Mouse (Mus musculus): ENCODE measurements at regions not wholly inside any gene's neighbourhood (a gene's known extent, or its start where the extent isn't known, plus 50 kb on each side); places are given as distances from the start of the nearest gene placed in this dataset.
"Not testable (repeated sequence)": the region's sequence is repeated elsewhere in the genome, so short reads cannot be mapped to it uniquely, and the experiment has no call there.

DNA sequence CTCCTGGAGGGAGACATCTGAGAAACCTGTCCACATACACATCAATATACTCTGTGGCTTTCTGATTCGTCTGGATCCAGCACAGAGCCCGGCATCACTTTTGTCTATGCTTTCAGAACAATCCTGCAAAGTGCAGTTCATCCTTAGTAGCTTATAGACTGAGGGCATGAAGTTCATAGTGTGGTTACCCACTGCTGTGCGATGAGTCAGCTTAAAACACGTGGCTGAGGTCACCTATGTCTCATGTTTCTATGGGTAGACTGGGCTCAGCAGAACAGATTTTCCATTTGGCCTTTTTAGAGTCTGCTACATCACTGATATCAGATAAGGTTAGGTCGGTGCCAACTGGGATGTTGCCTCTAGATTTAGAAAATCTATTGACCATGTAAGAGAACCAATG lies 126.8 kb upstream of the Nudt7 start:
- Histone ChIP-seq H3K4me2 (replicated peaks; ENCODE audit: low read depth, low read length) (no peak overlapping the region), H3K9me3 (ENCODE audit: low read length) (0 out of 2 replicates have a peak, but pooled peaks cover 4% of the 10 kb centered on the region), H3K4me1 (ENCODE audit: insufficient read depth, low read length) (no peaks in the 10 kb centered on the region), H3K36me3 (ENCODE audit: insufficient read depth, low read length) (no peaks in the 10 kb centered on the region), H3K27ac (ENCODE audit: low read length) (no peak overlapping the region), H3K4me3 (ENCODE audit: low read length) (no peak overlapping the region), H3K27me3 (ENCODE audit: insufficient read depth, low read length) (no peaks in the 10 kb centered on the region), H3K9ac (replicated peaks; ENCODE audit: low read length) (no peak overlapping the region)
- ATAC-seq (ENCODE audit: low FRiP score, low TSS enrichment): no peak
- 85% methylated on average over 5 of the region's 5 CpGs for WGBS

DNA sequence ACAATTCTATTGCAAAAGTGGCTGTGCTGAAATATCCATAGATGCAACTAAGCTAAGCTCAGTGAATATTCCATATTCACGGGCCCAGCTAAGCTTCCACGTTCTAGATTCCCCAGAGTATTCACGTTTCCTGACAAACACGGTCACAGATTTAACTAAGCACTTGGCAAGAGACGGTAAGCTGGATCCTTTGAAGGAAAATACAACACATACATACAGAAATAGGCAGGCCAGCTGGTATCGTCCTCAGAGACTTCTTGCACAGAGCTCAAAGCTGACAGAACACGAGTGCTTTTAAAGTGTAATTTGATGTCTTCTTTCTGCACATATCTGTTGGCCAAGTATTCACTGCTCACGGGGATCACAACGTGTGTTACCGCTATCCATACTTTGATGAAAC lies 126.3 kb upstream of the Nudt7 start:
- 83% methylated on average over 10 of the region's 10 CpGs for WGBS
- no peaks in the 10 kb centered on the region for H3K36me3 ChIP-seq (ENCODE audit: insufficient read depth, low read length)
- H3K4me1 ChIP-seq (ENCODE audit: insufficient read depth, low read length): no peaks in the 10 kb centered on the region
- no peak overlapping the region for H3K27ac ChIP-seq (ENCODE audit: low read length)
- H3K27me3 ChIP-seq (ENCODE audit: insufficient read depth, low read length): no peaks in the 10 kb centered on the region
- H3K9ac ChIP-seq (replicated peaks; ENCODE audit: low read length): no peak overlapping the region
- no peak for ATAC-seq (ENCODE audit: low FRiP score, low TSS enrichment)
- H3K4me3 ChIP-seq (ENCODE audit: low read length): no peak overlapping the region
- H3K4me2 ChIP-seq (replicated peaks; ENCODE audit: low read depth, low read length): no peak overlapping the region
- 0 out of 2 replicates have a peak, but pooled peaks cover 4% of the 10 kb centered on the region for H3K9me3 ChIP-seq (ENCODE audit: low read length)

DNA sequence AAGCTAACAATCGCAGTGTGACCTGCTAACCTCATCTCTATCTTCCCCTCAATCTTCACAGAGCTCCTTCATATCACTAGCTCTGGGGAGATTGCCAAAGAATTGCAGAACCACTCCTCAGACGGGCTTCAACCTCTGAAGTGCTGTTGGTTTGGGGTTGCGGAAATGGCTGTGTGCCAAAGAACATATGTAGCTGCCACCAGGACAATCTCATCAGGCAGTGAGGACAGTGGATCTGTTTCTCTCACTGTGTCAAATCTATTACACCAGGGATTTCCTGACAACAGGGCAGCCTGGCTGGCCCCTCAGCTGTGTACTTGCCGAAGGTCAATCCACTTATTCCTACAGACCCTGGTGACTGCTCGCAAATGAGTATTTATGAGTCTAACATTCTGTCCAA lies 115.0 kb upstream of the Nudt7 start:
- Histone ChIP-seq H3K27ac (ENCODE audit: low read length) (0 out of 2 replicates have a peak overlapping the region, but pooled peaks have one; percentile 27), H3K4me1 (ENCODE audit: insufficient read depth, low read length) (peaks cover 9% of the 10 kb centered on the region; the same call in 1 of the 2 replicates), H3K36me3 (ENCODE audit: insufficient read depth, low read length) (no peaks in the 10 kb centered on the region), H3K27me3 (ENCODE audit: insufficient read depth, low read length) (no peaks in the 10 kb centered on the region), H3K9me3 (ENCODE audit: low read length) (no peaks in the 10 kb centered on the region), H3K4me2 (replicated peaks; ENCODE audit: low read depth, low read length) (no peak overlapping the region), H3K9ac (replicated peaks; ENCODE audit: low read length) (no peak overlapping the region), H3K4me3 (ENCODE audit: low read length) (no peak overlapping the region)
- ATAC-seq (ENCODE audit: low FRiP score, low TSS enrichment): peak; percentile 92
- 19% methylated on average over 5 of the region's 5 CpGs for WGBS

DNA sequence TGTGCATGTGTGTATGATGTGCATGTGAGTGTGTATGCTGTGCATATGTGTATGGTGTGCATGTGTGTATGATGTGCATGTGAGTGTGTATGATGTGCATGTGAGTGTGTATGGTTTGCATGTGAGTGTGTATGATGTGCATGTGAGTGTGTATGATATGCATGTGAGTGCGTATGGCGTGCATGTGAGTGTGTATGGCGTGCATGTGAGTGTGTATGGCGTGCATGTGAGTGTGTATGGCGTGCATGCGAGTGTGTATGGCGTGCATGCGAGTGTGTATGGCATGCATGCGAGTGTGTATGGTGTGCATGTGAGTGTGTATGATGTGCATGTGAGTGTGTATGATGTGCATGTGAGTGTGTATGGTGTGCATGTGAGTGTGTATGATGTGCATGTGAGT lies 103.2 kb upstream of the Nudt7 start:
- not testable (repeated sequence) for H3K36me3 ChIP-seq (ENCODE audit: insufficient read depth, low read length); H3K4me3 ChIP-seq (ENCODE audit: low read length); H3K27ac ChIP-seq (ENCODE audit: low read length); ATAC-seq (ENCODE audit: low FRiP score, low TSS enrichment); H3K9me3 ChIP-seq (ENCODE audit: low read length); H3K4me1 ChIP-seq (ENCODE audit: insufficient read depth, low read length); H3K9ac ChIP-seq (replicated peaks; ENCODE audit: low read length); H3K4me2 ChIP-seq (replicated peaks; ENCODE audit: low read depth, low read length); H3K27me3 ChIP-seq (ENCODE audit: insufficient read depth, low read length)
- WGBS: 95% methylated on average over 9 of the region's 9 CpGs

DNA sequence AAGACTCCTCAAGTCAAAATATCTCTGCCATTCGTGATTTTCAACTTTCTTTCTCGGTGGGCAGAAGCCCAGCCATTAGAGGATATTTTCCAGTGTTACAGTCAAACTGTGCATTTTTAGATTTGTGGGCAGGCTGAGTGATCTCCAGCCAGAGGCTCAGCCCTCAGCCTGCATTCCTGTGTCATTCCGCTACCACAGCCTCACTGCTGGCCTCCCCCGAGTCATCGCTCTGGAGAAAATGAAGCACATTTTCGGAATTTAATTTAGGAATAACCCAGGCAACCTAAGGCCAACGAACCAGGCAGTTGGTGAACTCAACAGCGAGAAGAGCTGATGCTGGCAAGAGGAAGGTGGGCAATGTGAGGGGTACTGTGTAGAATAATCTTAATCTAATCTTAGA lies 80.9 kb upstream of the Nudt7 start:
- ATAC-seq (ENCODE audit: low FRiP score, low TSS enrichment): no peak

DNA sequence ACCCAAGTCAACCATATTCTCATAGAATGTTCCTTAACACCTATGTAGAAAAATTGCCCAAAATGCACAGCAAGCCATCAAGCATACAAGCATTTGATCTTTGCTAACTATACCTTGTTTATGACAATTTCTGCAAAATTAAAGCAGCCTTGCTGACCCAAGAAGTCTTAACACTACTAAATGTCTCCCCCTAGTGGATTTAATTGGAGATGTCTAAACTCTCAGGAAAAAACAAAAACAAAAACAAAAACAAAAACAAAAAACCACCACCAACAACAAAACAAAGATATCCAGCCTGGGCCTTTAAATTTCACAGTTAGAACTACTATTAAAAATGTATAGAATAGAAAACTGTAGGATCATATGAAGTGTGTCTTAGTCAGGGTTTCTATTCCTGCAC lies 69.8 kb upstream of the Nudt7 start:
- no peak for ATAC-seq (ENCODE audit: low FRiP score, low TSS enrichment)
- Histone ChIP-seq H3K9ac (replicated peaks; ENCODE audit: low read length) (no peak overlapping the region), H3K4me3 (ENCODE audit: low read length) (no peak overlapping the region)

More for the DNA sequence above, 80.9 kb upstream of the Nudt7 start:
- Histone ChIP-seq H3K4me1 (ENCODE audit: insufficient read depth, low read length) (0 out of 2 replicates have a peak, but pooled peaks cover 2% of the 10 kb centered on the region), H3K9ac (replicated peaks; ENCODE audit: low read length) (no peak overlapping the region), H3K4me3 (ENCODE audit: low read length) (no peak overlapping the region), H3K9me3 (ENCODE audit: low read length) (no peaks in the 10 kb centered on the region), H3K4me2 (replicated peaks; ENCODE audit: low read depth, low read length) (no peak overlapping the region), H3K36me3 (ENCODE audit: insufficient read depth, low read length) (no peaks in the 10 kb centered on the region), H3K27me3 (ENCODE audit: insufficient read depth, low read length) (no peaks in the 10 kb centered on the region), H3K27ac (ENCODE audit: low read length) (no peak overlapping the region)
- WGBS: 62% methylated on average over 8 of the region's 8 CpGs

DNA sequence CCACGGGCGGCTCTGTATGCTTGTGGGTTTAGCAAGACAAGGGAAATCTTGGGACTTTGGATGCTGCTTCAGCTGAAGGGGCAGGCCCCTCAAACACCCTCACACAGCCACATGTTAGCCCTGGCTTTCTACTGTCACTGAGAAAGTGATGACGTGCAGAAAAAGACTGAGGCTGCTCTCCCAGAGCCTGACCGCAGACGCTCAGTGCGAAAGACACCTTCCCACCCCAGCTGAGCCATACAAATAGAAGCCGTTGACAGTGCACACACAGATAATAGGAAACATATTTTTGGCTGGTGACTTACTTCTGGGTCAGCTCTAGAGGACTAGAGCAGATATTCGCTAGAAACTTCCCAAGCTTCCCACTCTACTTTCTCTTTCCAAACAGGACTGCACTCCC lies 61.0 kb upstream of the Nudt7 start:
- ATAC-seq (ENCODE audit: low FRiP score, low TSS enrichment): no peak
- 88% methylated on average over 8 of the region's 8 CpGs for WGBS
- H3K4me3 ChIP-seq (ENCODE audit: low read length): no peak overlapping the region
- H3K27ac ChIP-seq (ENCODE audit: low read length): no peak overlapping the region
- no peaks in the 10 kb centered on the region for H3K27me3 ChIP-seq (ENCODE audit: insufficient read depth, low read length)
- H3K9ac ChIP-seq (replicated peaks; ENCODE audit: low read length): no peak overlapping the region
- H3K4me1 ChIP-seq (ENCODE audit: insufficient read depth, low read length): no peaks in the 10 kb centered on the region
- H3K36me3 ChIP-seq (ENCODE audit: insufficient read depth, low read length): no peaks in the 10 kb centered on the region
- H3K4me2 ChIP-seq (replicated peaks; ENCODE audit: low read depth, low read length): no peak overlapping the region
- no peaks in the 10 kb centered on the region for H3K9me3 ChIP-seq (ENCODE audit: low read length)

More for the DNA sequence above, 69.8 kb upstream of the Nudt7 start:
- no peaks in the 10 kb centered on the region for H3K36me3 ChIP-seq (ENCODE audit: insufficient read depth, low read length)
- no peak overlapping the region for H3K4me2 ChIP-seq (replicated peaks; ENCODE audit: low read depth, low read length)
- H3K27me3 ChIP-seq (ENCODE audit: insufficient read depth, low read length): no peaks in the 10 kb centered on the region
- H3K27ac ChIP-seq (ENCODE audit: low read length): no peak overlapping the region
- no peaks in the 10 kb centered on the region for H3K4me1 ChIP-seq (ENCODE audit: insufficient read depth, low read length)
- no peaks in the 10 kb centered on the region for H3K9me3 ChIP-seq (ENCODE audit: low read length)

DNA sequence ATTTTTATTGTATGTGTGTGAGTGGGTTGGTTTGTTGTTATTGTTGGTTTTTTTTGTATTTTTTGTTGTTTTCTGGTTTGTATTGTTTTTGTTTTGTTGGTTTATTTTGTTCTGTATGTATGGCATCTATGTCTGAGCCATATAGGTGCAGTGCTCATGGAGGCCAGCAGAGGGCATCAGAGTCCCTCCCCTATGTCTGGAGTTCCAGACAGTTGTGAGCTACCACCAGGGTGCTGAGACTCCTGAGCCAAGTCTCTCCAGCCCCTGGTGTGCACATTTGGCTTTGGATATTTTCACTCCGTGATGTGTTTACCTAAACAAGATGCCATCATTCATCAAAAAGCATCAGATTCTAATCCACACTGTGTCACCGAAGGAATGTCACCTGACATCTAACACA lies 59.2 kb upstream of the Nudt7 start:
- Histone ChIP-seq H3K4me3 (ENCODE audit: low read length) (no peak overlapping the region), H3K4me2 (replicated peaks; ENCODE audit: low read depth, low read length) (no peak overlapping the region), H3K9me3 (ENCODE audit: low read length) (no peaks in the 10 kb centered on the region), H3K9ac (replicated peaks; ENCODE audit: low read length) (no peak overlapping the region), H3K4me1 (ENCODE audit: insufficient read depth, low read length) (no peaks in the 10 kb centered on the region), H3K36me3 (ENCODE audit: insufficient read depth, low read length) (no peaks in the 10 kb centered on the region), H3K27me3 (ENCODE audit: insufficient read depth, low read length) (no peaks in the 10 kb centered on the region), H3K27ac (ENCODE audit: low read length) (no peak overlapping the region)
- ATAC-seq (ENCODE audit: low FRiP score, low TSS enrichment): no peak
- 94% methylated on average over 2 of the region's 2 CpGs for WGBS

DNA sequence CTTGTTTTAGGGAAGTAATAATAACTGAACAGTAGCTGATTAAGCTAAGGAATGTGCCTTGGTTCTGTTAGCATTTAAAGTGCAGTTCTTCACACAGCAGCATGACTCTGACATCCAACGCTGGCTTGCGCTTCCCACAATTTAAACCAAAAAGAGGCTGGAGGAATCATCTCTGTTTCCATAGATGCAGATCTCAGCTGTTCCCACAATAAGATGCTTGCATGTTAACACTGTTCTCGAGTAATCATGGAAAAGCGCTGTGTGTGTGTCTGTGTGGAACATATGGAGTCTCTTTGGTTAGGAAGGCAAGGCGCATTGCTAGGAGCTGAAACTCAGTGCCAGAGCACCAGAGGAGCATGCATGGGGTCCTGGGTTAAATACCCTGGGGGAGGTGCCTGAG lies 56.7 kb upstream of the Nudt7 start:
- H3K36me3 ChIP-seq (ENCODE audit: insufficient read depth, low read length): no peaks in the 10 kb centered on the region
- H3K4me1 ChIP-seq (ENCODE audit: insufficient read depth, low read length): no peaks in the 10 kb centered on the region
- no peaks in the 10 kb centered on the region for H3K9me3 ChIP-seq (ENCODE audit: low read length)
- ATAC-seq (ENCODE audit: low FRiP score, low TSS enrichment): no peak
- no peak overlapping the region for H3K4me2 ChIP-seq (replicated peaks; ENCODE audit: low read depth, low read length)
- H3K9ac ChIP-seq (replicated peaks; ENCODE audit: low read length): no peak overlapping the region
- no peak overlapping the region for H3K27ac ChIP-seq (ENCODE audit: low read length)
- WGBS: 90% methylated on average over 5 of the region's 5 CpGs
- no peaks in the 10 kb centered on the region for H3K27me3 ChIP-seq (ENCODE audit: insufficient read depth, low read length)
- no peak overlapping the region for H3K4me3 ChIP-seq (ENCODE audit: low read length)

DNA sequence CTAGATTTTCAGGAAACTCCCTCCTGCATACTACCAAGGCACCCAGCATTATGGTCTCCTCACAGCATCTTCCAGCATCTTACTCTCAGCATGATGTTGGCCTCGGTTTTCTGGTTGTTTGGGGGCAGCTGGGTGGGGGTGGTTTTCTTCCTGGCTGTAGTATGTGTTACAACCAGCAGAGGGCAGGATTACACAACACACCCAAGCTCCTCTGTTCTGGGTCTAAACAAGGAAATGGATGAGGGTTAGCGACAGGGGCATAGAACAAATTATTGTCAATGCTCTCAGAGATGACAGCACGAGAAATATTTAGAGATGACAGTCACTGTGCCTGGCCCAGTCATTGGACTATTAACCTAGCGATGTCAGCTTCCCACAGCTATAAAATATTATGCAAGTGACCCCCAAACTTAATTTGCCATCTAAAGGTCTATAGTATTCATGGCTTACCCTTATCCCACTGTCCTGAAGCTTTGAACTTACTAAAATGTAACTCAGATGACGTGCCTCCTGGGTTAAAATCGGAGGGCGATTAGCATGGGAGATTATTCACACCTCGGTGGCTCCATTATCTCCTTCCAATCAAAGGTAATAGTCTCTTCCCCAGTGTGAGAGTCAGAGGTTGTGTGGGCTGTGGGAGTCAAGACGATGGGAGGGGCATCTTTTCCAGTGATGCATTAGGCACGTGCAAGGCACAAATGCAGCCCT lies 52.2 kb upstream of the Nudt7 start:
- no peaks in the 10 kb centered on the region for H3K4me1 ChIP-seq (ENCODE audit: insufficient read depth, low read length)
- no peaks in the 10 kb centered on the region for H3K36me3 ChIP-seq (ENCODE audit: insufficient read depth, low read length)
- H3K9me3 ChIP-seq (ENCODE audit: low read length): no peaks in the 10 kb centered on the region
- peak; percentile 19; the same call in 1 of the 2 replicates for ATAC-seq (ENCODE audit: low FRiP score, low TSS enrichment)
- H3K27ac ChIP-seq (ENCODE audit: low read length): no peak overlapping the region
- H3K9ac ChIP-seq (replicated peaks; ENCODE audit: low read length): no peak overlapping the region
- H3K4me2 ChIP-seq (replicated peaks; ENCODE audit: low read depth, low read length): no peak overlapping the region
- H3K27me3 ChIP-seq (ENCODE audit: insufficient read depth, low read length): no peaks in the 10 kb centered on the region
- no peak overlapping the region for H3K4me3 ChIP-seq (ENCODE audit: low read length)
- WGBS: 13% methylated on average over 10 of the region's 10 CpGs

Measured in kidney, embryonic 16.5 days (tissue).